Mouse (Mus musculus): ENCODE results near the gene Gramd1a. TPM values are rescaled to one million over a fixed set of nuclear protein-coding genes. Genes with fewer than 3 reads are reported as not detected.
A peak's percentile ranks its signal among the peaks of the same experiment; 100 is the strongest.

Gramd1a gene
- total and polyA plus RNA-seq, 2 experiments from 2014 or later: 25.9 to 53.9 TPM

- ATAC-seq (ENCODE audit: insufficient read depth, low read depth) (no peak), DNase-seq (ENCODE audit: low spot score) (no peak)
- H3K27ac ChIP-seq (ENCODE audit: low read depth): no peak overlapping the region
- H3K4me2 ChIP-seq (ENCODE audit: low read depth, low read length): no peak overlapping the region
- no peaks in the 10 kb centered on the region for H3K36me3 ChIP-seq (replicated peaks; ENCODE audit: control insufficient read depth, insufficient read depth, low read length)
- H3K9ac ChIP-seq (replicated peaks; ENCODE audit: low read depth, low read length): no peak overlapping the region
- TF ChIP-seq CTCF (IDR thresholded peaks at IDR 0.05; ENCODE audit: low read depth) (no peak), EP300 (IDR thresholded peaks at IDR 0.05; ENCODE audit: low read depth) (no peak)
- H3K27me3 ChIP-seq (ENCODE audit: control insufficient read depth, insufficient read depth, low read length): no peaks in the 10 kb centered on the region
- WGBS: 76% methylated on average over 3 of the region's 3 CpGs
- no peak overlapping the region for H3K4me3 ChIP-seq (ENCODE audit: low read depth, low read length)
- H3K4me1 ChIP-seq (ENCODE audit: control insufficient read depth, insufficient read depth): no peaks in the 10 kb centered on the region
- no peaks in the 10 kb centered on the region for H3K9me3 ChIP-seq (replicated peaks; ENCODE audit: control insufficient read depth, low read length)
These were observed 19.4 kb upstream of the Gramd1a start for GRCm38 (mm10) chr7:31175096-31175495.

GRCm38 (mm10) chr7:31174466-31174865 is 18.8 kb upstream of the Gramd1a start:
- H3K4me2 ChIP-seq (ENCODE audit: low read depth, low read length): no peak overlapping the region
- DNase-seq (ENCODE audit: low spot score): no peak
- H3K9me3 ChIP-seq (replicated peaks; ENCODE audit: control insufficient read depth, low read length): no peaks in the 10 kb centered on the region
- no peak overlapping the region for H3K4me3 ChIP-seq (ENCODE audit: low read depth, low read length)
- no peaks in the 10 kb centered on the region for H3K27me3 ChIP-seq (ENCODE audit: control insufficient read depth, insufficient read depth, low read length)
- H3K4me1 ChIP-seq (ENCODE audit: control insufficient read depth, insufficient read depth): no peaks in the 10 kb centered on the region
- H3K9ac ChIP-seq (replicated peaks; ENCODE audit: low read depth, low read length): no peak overlapping the region
- no peak for TF ChIP-seq EP300 (IDR thresholded peaks at IDR 0.05; ENCODE audit: low read depth)
- no peak for TF ChIP-seq CTCF (IDR thresholded peaks at IDR 0.05; ENCODE audit: low read depth)
- H3K27ac ChIP-seq (ENCODE audit: low read depth): no peak overlapping the region
- ATAC-seq (ENCODE audit: insufficient read depth, low read depth): no peak
- WGBS: 67% methylated on average over 8 of the region's 8 CpGs
- H3K36me3 ChIP-seq (replicated peaks; ENCODE audit: control insufficient read depth, insufficient read depth, low read length): no peaks in the 10 kb centered on the region

GRCm38 (mm10) chr7:31172238-31172637 is 16.5 kb upstream of the Gramd1a start:
- 9% methylated on average over 2 of the region's 2 CpGs for WGBS
- TF ChIP-seq CTCF (IDR thresholded peaks at IDR 0.05; ENCODE audit: low read depth): peak; percentile 66
- TF ChIP-seq EP300 (IDR thresholded peaks at IDR 0.05; ENCODE audit: low read depth): no peak

GRCm38 (mm10) chr7:31170520-31170919 is 14.8 kb upstream of the Gramd1a start:
- Histone ChIP-seq H3K27me3 (ENCODE audit: control insufficient read depth, insufficient read depth, low read length) (no peaks in the 10 kb centered on the region), H3K4me3 (ENCODE audit: low read depth, low read length) (no peak overlapping the region), H3K9ac (replicated peaks; ENCODE audit: low read depth, low read length) (no peak overlapping the region), H3K36me3 (replicated peaks; ENCODE audit: control insufficient read depth, insufficient read depth, low read length) (no peaks in the 10 kb centered on the region), H3K27ac (ENCODE audit: low read depth) (no peak overlapping the region), H3K4me2 (ENCODE audit: low read depth, low read length) (no peak overlapping the region), H3K4me1 (ENCODE audit: control insufficient read depth, insufficient read depth) (no peaks in the 10 kb centered on the region), H3K9me3 (replicated peaks; ENCODE audit: control insufficient read depth, low read length) (peaks cover 4% of the 10 kb centered on the region; the same call in 1 of the 2 replicates)
- TF ChIP-seq CTCF (IDR thresholded peaks at IDR 0.05; ENCODE audit: low read depth): no peak
- TF ChIP-seq EP300 (IDR thresholded peaks at IDR 0.05; ENCODE audit: low read depth): no peak
- no peak for DNase-seq (ENCODE audit: low spot score)
- no peak for ATAC-seq (ENCODE audit: insufficient read depth, low read depth)
- 85% methylated on average over 9 of the region's 9 CpGs for WGBS

More at GRCm38 (mm10) chr7:31172238-31172637, 16.5 kb upstream of the Gramd1a start:
- Histone ChIP-seq H3K27ac (ENCODE audit: low read depth) (no peak overlapping the region), H3K4me1 (ENCODE audit: control insufficient read depth, insufficient read depth) (no peaks in the 10 kb centered on the region), H3K9ac (replicated peaks; ENCODE audit: low read depth, low read length) (no peak overlapping the region), H3K4me3 (ENCODE audit: low read depth, low read length) (no peak overlapping the region), H3K4me2 (ENCODE audit: low read depth, low read length) (no peak overlapping the region), H3K9me3 (replicated peaks; ENCODE audit: control insufficient read depth, low read length) (no peaks in the 10 kb centered on the region), H3K36me3 (replicated peaks; ENCODE audit: control insufficient read depth, insufficient read depth, low read length) (no peaks in the 10 kb centered on the region), H3K27me3 (ENCODE audit: control insufficient read depth, insufficient read depth, low read length) (no peaks in the 10 kb centered on the region)
- DNase-seq (ENCODE audit: low spot score): peak; percentile 24
- ATAC-seq (ENCODE audit: insufficient read depth, low read depth): no peak

GRCm38 (mm10) chr7:31168412-31168811 is 12.7 kb upstream of the Gramd1a start:
- WGBS: 21% methylated on average over 8 of the region's 8 CpGs
- peak; percentile 57 for ATAC-seq (ENCODE audit: insufficient read depth, low read depth)
- TF ChIP-seq EP300 (IDR thresholded peaks at IDR 0.05; ENCODE audit: low read depth): no peak
- no peak for TF ChIP-seq CTCF (IDR thresholded peaks at IDR 0.05; ENCODE audit: low read depth)
- H3K4me2 ChIP-seq (ENCODE audit: low read depth, low read length): no peak overlapping the region
- H3K9ac ChIP-seq (replicated peaks; ENCODE audit: low read depth, low read length): no peak overlapping the region
- no peaks in the 10 kb centered on the region for H3K4me1 ChIP-seq (ENCODE audit: control insufficient read depth, insufficient read depth)
- peak; percentile 34 for DNase-seq (ENCODE audit: low spot score)
- H3K4me3 ChIP-seq (ENCODE audit: low read depth, low read length): no peak overlapping the region
- H3K27me3 ChIP-seq (ENCODE audit: control insufficient read depth, insufficient read depth, low read length): no peaks in the 10 kb centered on the region
- no peak overlapping the region for H3K27ac ChIP-seq (ENCODE audit: low read depth)
- peaks cover 4% of the 10 kb centered on the region; the same call in 1 of the 2 replicates for H3K9me3 ChIP-seq (replicated peaks; ENCODE audit: control insufficient read depth, low read length)
- no peaks in the 10 kb centered on the region for H3K36me3 ChIP-seq (replicated peaks; ENCODE audit: control insufficient read depth, insufficient read depth, low read length)

- DNase-seq (ENCODE audit: low spot score): no peak
- H3K4me3 ChIP-seq (ENCODE audit: low read depth, low read length): no peak overlapping the region
- no peak overlapping the region for H3K9ac ChIP-seq (replicated peaks; ENCODE audit: low read depth, low read length)
- no peaks in the 10 kb centered on the region for H3K4me1 ChIP-seq (ENCODE audit: control insufficient read depth, insufficient read depth)
- no peaks in the 10 kb centered on the region for H3K36me3 ChIP-seq (replicated peaks; ENCODE audit: control insufficient read depth, insufficient read depth, low read length)
- TF ChIP-seq EP300 (IDR thresholded peaks at IDR 0.05; ENCODE audit: low read depth) (no peak), CTCF (IDR thresholded peaks at IDR 0.05; ENCODE audit: low read depth) (no peak)
- H3K27ac ChIP-seq (ENCODE audit: low read depth): no peak overlapping the region
- peaks cover 4% of the 10 kb centered on the region; the same call in 1 of the 2 replicates for H3K9me3 ChIP-seq (replicated peaks; ENCODE audit: control insufficient read depth, low read length)
- H3K27me3 ChIP-seq (ENCODE audit: control insufficient read depth, insufficient read depth, low read length): no peaks in the 10 kb centered on the region
- H3K4me2 ChIP-seq (ENCODE audit: low read depth, low read length): no peak overlapping the region
- WGBS: 39% methylated on average over 1 of the region's 1 CpGs
- ATAC-seq (ENCODE audit: insufficient read depth, low read depth): no peak
These were observed 9.1 kb upstream of the Gramd1a start for GRCm38 (mm10) chr7:31164748-31165147.
